Mouse (Mus musculus): ENCODE results near the gene Aatf. TPM values are rescaled to one million over a fixed set of nuclear protein-coding genes. Genes with fewer than 3 reads are reported as not detected.

The Aatf gene
- total RNA-seq, 2 experiments from 2014 or later = 20.8 to 21.3 TPM

- TF ChIP-seq CTCF (conservative IDR thresholded peaks at IDR 0.05) = no peak
- Histone ChIP-seq H3K4me3 (no peak overlapping the region), H3K27ac (no peak overlapping the region)
- no peak for DNase-seq (ENCODE audit: low spot score in 2 of 2)
Measured at GRCm38 (mm10) chr11:84375951-84376496, 137.3 kb downstream of the Aatf start.

GRCm38 (mm10) chr11:84373122-84373521 lies 140.2 kb downstream of the Aatf start:
- no peak for TF ChIP-seq CTCF (conservative IDR thresholded peaks at IDR 0.05)
- H3K4me3 ChIP-seq = no peak overlapping the region
- H3K27ac ChIP-seq = no peak overlapping the region
- DNase-seq (ENCODE audit: low spot score in 2 of 2) = no peak

Other genes starting within 250 kb of the Aatf start
- gene Lhx1, start 12.0 kb upstream of the Aatf start, total RNA-seq (2021) = under 1 TPM; 0.20 to 0.33 TPM

All from layer of hippocampus, adult 2 months (tissue).